Mouse (Mus musculus) layer of hippocampus, postnatal 36 days (tissue): Measurements from ENCODE around the gene Klhl22. TPM values are rescaled to one million over a fixed set of nuclear protein-coding genes. Genes with fewer than 3 reads are reported as not detected.
A peak's percentile ranks its signal among the peaks of the same experiment; 100 is the strongest.

Experiments used
- DNase-seq, 2 experiments: peaks; one replicate each; pipeline ENCODE4 v3.0.0; 2022
- total RNA-seq, 2 experiments: library from RNA; stranded (reverse); gene quantifications; 2 replicates each; pipeline ENCODE4 v1.2.3; 2021

Klhl22 gene
- total RNA-seq, 2 experiments from 2014 or later, result 86.2 to 109 TPM

DNA sequence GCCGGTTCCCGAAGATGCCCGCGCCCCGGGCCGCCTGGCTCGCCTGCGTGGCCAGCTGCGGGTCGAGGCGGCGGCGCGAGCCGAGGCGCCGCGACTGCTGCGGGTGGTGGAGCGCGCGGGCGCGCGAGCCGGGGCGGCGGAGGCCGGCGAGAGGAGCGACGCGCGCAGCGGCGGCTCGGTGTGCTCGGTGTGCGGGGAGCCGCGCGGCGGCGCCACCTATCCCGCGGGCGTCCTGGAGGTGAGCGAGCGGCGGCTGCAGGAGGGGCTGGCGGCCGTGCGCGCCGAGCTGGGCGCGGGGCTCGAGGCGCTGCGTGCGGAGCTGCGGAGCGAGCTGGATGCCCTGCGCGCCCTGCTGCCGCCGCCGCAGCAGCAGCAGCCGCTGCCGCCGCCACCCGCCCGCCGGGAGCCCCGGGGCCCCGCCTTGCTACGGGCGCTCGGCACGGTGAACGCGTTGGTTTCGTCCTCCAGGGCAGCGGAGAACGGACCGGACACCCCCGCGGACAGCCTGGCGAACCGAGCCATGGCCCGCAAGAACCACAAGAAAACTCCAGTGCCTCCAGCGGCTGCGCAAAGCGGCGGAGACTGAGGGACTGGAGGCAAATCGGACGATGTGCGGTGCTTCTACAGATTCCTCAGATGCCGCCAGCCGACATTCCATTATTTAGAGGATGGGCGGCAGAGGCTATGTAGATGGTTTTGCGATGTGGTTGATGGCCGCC is 74.4 kb downstream of the Klhl22 start:
- DNase-seq, result peak; percentile 63 to 66

DNA sequence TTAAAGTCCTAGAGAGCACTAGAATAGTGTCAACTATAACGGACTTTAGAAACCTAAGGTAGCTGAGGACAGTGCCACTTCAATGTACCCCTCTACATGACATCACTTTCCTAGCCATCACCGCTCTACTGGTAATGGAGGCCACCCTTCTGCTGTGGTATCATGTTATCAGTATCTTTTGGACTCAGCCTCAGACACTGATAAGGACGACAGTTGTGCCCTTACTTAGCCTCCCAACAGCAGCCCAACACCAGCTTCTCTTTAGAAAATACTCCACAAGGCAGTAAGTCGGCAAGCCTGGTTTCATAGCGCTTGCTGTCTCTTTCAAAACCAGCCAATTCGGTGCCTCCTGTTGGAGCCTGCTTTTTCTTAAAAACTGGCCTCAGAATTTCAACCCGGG is 75.1 kb downstream of the Klhl22 start:
- no peak for DNase-seq

DNA sequence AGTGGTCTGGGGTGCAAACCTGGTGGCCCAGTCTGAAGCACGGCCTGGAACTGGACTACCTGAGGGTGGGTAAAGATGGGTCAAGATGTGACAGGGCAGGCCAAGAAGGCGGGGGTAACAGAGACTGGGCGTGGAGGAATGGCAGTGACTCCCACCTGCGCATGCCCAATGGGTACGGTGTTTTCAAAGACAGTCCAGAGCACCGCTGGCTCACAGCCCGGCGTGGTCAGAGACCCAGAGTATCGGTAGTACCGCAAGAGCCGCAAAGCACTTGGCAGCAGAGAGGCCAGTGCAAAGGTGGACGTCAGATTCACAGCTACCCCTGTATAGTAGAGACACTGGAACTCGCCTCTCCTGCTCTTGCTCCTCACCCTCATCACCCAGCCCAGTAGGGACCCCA is 76.1 kb downstream of the Klhl22 start:
- no peak for DNase-seq

DNA sequence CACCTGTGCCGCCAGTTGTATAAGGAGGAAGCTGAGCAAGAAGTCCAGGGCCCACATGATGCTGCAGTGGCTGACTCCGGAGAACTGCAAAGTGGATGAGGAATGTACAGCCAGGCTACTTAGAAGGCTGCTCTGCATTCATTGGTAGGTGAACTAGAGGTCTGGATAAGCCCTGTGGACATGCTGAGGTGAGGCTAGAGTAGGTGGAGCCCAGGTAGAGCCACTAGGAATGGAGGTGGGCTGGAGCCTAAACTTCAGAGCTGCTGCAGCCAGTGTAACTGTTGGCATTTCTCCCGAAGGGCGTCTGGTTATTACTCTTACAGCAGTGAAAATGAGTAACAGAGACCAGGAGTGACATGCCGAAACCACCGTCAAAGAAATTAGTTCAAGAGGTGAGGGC is 78.6 kb downstream of the Klhl22 start, which contains the start of gene Car15:
Car15 (minus strand) TSS at position 314 of the 400 bp plus-strand sequence.
- DNase-seq, result no peak

DNA sequence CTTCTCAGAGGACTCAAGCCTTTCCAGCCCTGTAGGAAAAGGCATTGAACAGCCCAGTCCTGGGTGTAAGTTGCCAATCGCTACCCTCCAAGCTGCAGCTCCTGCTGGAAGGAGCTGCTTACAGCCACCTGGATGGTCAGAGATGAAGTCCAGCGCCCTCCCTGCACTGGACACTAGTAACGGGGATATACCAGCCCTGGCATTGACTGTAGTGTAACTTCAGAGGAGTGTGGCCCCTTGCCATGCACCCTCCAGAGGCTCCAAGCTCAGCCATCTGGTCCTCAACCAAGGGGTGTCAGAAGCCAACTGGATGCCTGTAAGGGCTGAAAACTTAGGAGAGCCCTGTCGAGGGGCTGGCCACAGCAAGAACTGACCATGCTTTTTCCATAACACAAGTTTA is 80.6 kb downstream of the Klhl22 start:
- DNase-seq, result no peak

DNA sequence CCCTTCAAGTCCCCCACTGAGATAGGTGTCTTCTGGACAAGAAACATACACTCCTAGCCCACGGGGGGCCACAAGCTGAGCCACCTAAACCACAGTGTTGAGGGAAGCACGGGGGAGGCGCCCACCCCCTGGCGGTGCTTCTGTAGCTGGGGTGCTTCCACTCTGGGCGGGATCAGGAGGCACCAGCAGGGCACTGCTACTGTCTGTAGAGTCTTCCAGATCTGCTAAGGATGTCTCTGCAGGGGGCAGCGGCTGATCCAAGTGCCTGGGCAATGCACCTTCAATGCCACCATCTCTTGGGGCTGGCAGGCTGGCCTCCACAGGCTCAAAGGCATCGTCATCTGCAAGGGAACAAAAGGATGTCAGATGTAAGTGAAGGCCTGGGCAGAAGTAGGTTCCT is 83.0 kb downstream of the Klhl22 start:
- DNase-seq, result no peak

Other genes starting within 250 kb of the Klhl22 start
- gene Thap7, start 228.5 kb upstream of the Klhl22 start, total RNA-seq, result 10 to 100 TPM; 38.6 to 44.6 TPM
- under 1 TPM; 0.42 to 0.76 TPM for gene Lrrc74b, start 198.4 kb upstream of the Klhl22 start, total RNA-seq
- gene P2rx6, start 197.7 kb upstream of the Klhl22 start, total RNA-seq, result under 1 TPM; 0.58 to 0.67 TPM
- 100 to 1,000 TPM in 1 of 2 experiments, 10 to 100 TPM in 1; 93.8 to 104 TPM for gene Slc7a4, start 176.4 kb upstream of the Klhl22 start, total RNA-seq
- gene Smpd4, start 140.3 kb upstream of the Klhl22 start, total RNA-seq, result 10 to 100 TPM; 48.9 to 60.5 TPM
- gene Ccdc74a, start 113.1 kb upstream of the Klhl22 start, total RNA-seq, result 10 to 100 TPM; 37.3 to 37.9 TPM
- gene Med15, start 26.7 kb upstream of the Klhl22 start, total RNA-seq, result 10 to 100 TPM; 73.4 to 80.2 TPM
- 1 to 10 TPM; 2.1 to 2.4 TPM for gene Scarf2, start 37.7 kb downstream of the Klhl22 start, total RNA-seq
- gene B830017H08Rik, start 73.5 kb downstream of the Klhl22 start, total RNA-seq, result 1 to 10 TPM; 2.6 to 4.0 TPM
- 10 to 100 TPM; 12.8 to 16.4 TPM for gene Car15, start 78.7 kb downstream of the Klhl22 start, total RNA-seq
- 1 to 10 TPM; 2.7 to 4.1 TPM for gene Gm20518, start 132.1 kb downstream of the Klhl22 start, total RNA-seq
- gene Tssk1, start 134.6 kb downstream of the Klhl22 start, total RNA-seq, result not detected
- 100 to 1,000 TPM; 106 to 110 TPM for gene Dgcr2, start 138.9 kb downstream of the Klhl22 start, total RNA-seq
- not detected for gene Tssk2, start 139.0 kb downstream of the Klhl22 start, total RNA-seq
- 10 to 100 TPM; 28.1 to 28.5 TPM for gene Ess2, start 151.7 kb downstream of the Klhl22 start, total RNA-seq
- not detected for gene Gsc2, start 155.4 kb downstream of the Klhl22 start, total RNA-seq
- 10 to 100 TPM; 37.1 to 39.9 TPM for gene Slc25a1, start 168.6 kb downstream of the Klhl22 start, total RNA-seq
- not detected for gene Vpreb2, start 220.8 kb downstream of the Klhl22 start, total RNA-seq